Mouse (Mus musculus) heart, postnatal 0 days (tissue): ENCODE measurements around the gene Sfxn3.

ENCODE experiments used
- CTCF ChIP-seq: IDR thresholded peaks from 2 replicates; pipeline ENCODE4 v1.5.1; 2016; ENCODE audit warnings: antibody characterized with exemption, control low read depth, low read depth
- EP300 ChIP-seq: IDR thresholded peaks from 2 replicates; pipeline ENCODE4 v1.6.1; 2016; ENCODE audit warnings: antibody characterized with exemption, low read depth

GRCm38 (mm10) chr19:45036867-45037266 is 10.4 kb upstream of the Sfxn3 start:
- TF ChIP-seq CTCF (peak; percentile 45), EP300 (no peak)
